Mouse (Mus musculus) ES-E14 (cell line): ENCODE data around the gene Gpat3. TPM values are rescaled to one million over a fixed set of nuclear protein-coding genes. Genes with fewer than 3 reads are reported as not detected.

ENCODE experiments used
- DNase-seq: peaks from one replicate; pipeline ENCODE4 v3.0.0-alpha.2; 2013; ENCODE audit warnings: low read depth, low spot score
- H3K27ac ChIP-seq: 2 replicates; pipeline ENCODE4 v1.5.1; 2012; ENCODE audit warnings: low read depth, mild to moderate bottlenecking, low read length, moderate library complexity, mixed read lengths; ENCODE audit not compliant: poor library complexity, insufficient read depth, severe bottlenecking
- H3K36me3 ChIP-seq: 2 replicates; pipeline ENCODE4 v1.6.1; 2012; ENCODE audit warnings: mild to moderate bottlenecking, low read length, moderate library complexity, mixed read lengths; ENCODE audit not compliant: control insufficient read depth, poor library complexity, insufficient read depth, severe bottlenecking
- H3K4me1 ChIP-seq, 2 experiments: fragments of 150-350 bp in 1 of 2; sonication (generic) in 1 of 2; 2 replicates each; pipeline ENCODE4 v1.6.1; 2012; ENCODE audit warnings: low read length in 2 of 2, mild to moderate bottlenecking in 1 of 2, mixed read lengths in 1 of 2; ENCODE audit not compliant: control insufficient read depth in 2 of 2, insufficient read depth in 2 of 2, poor library complexity in 1 of 2
- H3K4me3 ChIP-seq, 2 experiments: fragments of 150-350 bp in 1 of 2; sonication (generic) in 1 of 2; 2 replicates each; pipeline ENCODE4 v1.5.1; 2012; ENCODE audit warnings: low read length in 2 of 2, low read depth in 1 of 2, mild to moderate bottlenecking in 1 of 2, mixed read lengths in 1 of 2; ENCODE audit not compliant: insufficient read depth in 1 of 2, poor library complexity in 1 of 2, severe bottlenecking in 1 of 2
- H3K9ac ChIP-seq: 2 replicates; pipeline ENCODE4 v1.6.1; 2012; ENCODE audit warnings: low read depth, mild to moderate bottlenecking, low read length, mixed read lengths; ENCODE audit not compliant: poor library complexity, insufficient read depth, severe bottlenecking
- H3K9me3 ChIP-seq: fragments of 150-350 bp; sonication (generic); 2 replicates; pipeline ENCODE4 v1.6.1; 2012; ENCODE audit warnings: low read depth, mild to moderate bottlenecking, low read length; ENCODE audit not compliant: control insufficient read depth, insufficient read depth
- CHD2 ChIP-seq: IDR thresholded peaks from 2 replicates; pipeline ENCODE4 v1.6.1; 2014; ENCODE audit warnings: mild to moderate bottlenecking, low read depth, low read length, inconsistent platforms
- HCFC1 ChIP-seq: IDR thresholded peaks from 2 replicates; pipeline ENCODE4 v1.6.1; 2012; ENCODE audit warnings: low read length, inconsistent platforms, borderline replicate concordance; ENCODE audit not compliant: insufficient read depth
- MAFK ChIP-seq: IDR thresholded peaks from 2 replicates; pipeline ENCODE4 v1.6.1; 2014; ENCODE audit warnings: mild to moderate bottlenecking, low read depth, low read length, inconsistent platforms; ENCODE audit not compliant: insufficient read depth
- ZC3H11A ChIP-seq: IDR thresholded peaks from 2 replicates; pipeline ENCODE4 v1.6.1; 2012; ENCODE audit warnings: low read depth, mild to moderate bottlenecking, inconsistent platforms, low read length, borderline replicate concordance
- ZNF384 ChIP-seq: IDR thresholded peaks from 2 replicates; pipeline ENCODE4 v1.6.1; 2012; ENCODE audit warnings: low read depth, low read length, inconsistent platforms
- in situ Hi-C, 2 experiments: fragments of 600-800 bp; cut with MboI; formaldehyde crosslinking; loops; one replicate each; pipeline ENCODE4 v1.15.1; 2025; ENCODE audit warnings: low sequenced_read_pairs in 2 of 2, inconsistent platforms in 1 of 2; ENCODE audit not compliant: unreplicated experiment in 2 of 2
- total RNA-seq: library from RNA; depleted of rRNA; stranded (reverse); fragments of 300-350 nt; gene quantifications from 2 replicates; pipeline ENCODE4 v1.2.3, GENCODE M21; 2012

Gpat3 gene
- total RNA-seq, 1 experiment: 9.3 TPM

- no peak for DNase-seq
- H3K27ac ChIP-seq: no peak overlapping the region
- no peak overlapping the region for H3K4me3 ChIP-seq
- H3K9me3 ChIP-seq: no peaks in the 10 kb centered on the region
- H3K9ac ChIP-seq: no peak overlapping the region
- H3K36me3 ChIP-seq: no peaks in the 10 kb centered on the region
- TF ChIP-seq ZC3H11A: no peak
- no peak for TF ChIP-seq ZNF384
- no peak for TF ChIP-seq HCFC1
- TF ChIP-seq MAFK: no peak
- no peak for TF ChIP-seq CHD2
- 0 out of 4 replicates have a peak, but pooled peaks cover 0 to 6% of the 10 kb centered on the region in 2 experiments for H3K4me1 ChIP-seq
- in situ Hi-C loops: no loop called here
Measured at GRCm38 (mm10) chr5:100860417-100861053, 15.0 kb downstream of the Gpat3 start.

GRCm38 (mm10) chr5:100861140-100861539 is 15.6 kb downstream of the Gpat3 start:
- Histone ChIP-seq H3K4me3 (no peak overlapping the region), H3K27ac (no peak overlapping the region)
- no peak for TF ChIP-seq ZC3H11A
- no peak for TF ChIP-seq ZNF384
- TF ChIP-seq CHD2: no peak
- TF ChIP-seq MAFK: no peak
- no peak for TF ChIP-seq HCFC1

GRCm38 (mm10) chr5:100861811-100862210 is 16.3 kb downstream of the Gpat3 start:
- in situ Hi-C loops: no loop called here
- Histone ChIP-seq H3K9ac (no peak overlapping the region), H3K4me1 (0 out of 4 replicates have a peak, but pooled peaks cover 0 to 6% of the 10 kb centered on the region in 2 experiments), H3K27ac (no peak overlapping the region), H3K4me3 (no peak overlapping the region), H3K36me3 (no peaks in the 10 kb centered on the region), H3K9me3 (no peaks in the 10 kb centered on the region)
- TF ChIP-seq ZC3H11A: no peak
- TF ChIP-seq ZNF384: no peak
- TF ChIP-seq MAFK: no peak
- TF ChIP-seq CHD2: no peak
- DNase-seq: no peak

More at GRCm38 (mm10) chr5:100861140-100861539, 15.6 kb downstream of the Gpat3 start:
- H3K9ac ChIP-seq: no peak overlapping the region
- no peaks in the 10 kb centered on the region for H3K9me3 ChIP-seq
- 0 out of 4 replicates have a peak, but pooled peaks cover 0 to 6% of the 10 kb centered on the region in 2 experiments for H3K4me1 ChIP-seq
- in situ Hi-C loops: no loop called here
- no peaks in the 10 kb centered on the region for H3K36me3 ChIP-seq
- DNase-seq: no peak

DNA sequence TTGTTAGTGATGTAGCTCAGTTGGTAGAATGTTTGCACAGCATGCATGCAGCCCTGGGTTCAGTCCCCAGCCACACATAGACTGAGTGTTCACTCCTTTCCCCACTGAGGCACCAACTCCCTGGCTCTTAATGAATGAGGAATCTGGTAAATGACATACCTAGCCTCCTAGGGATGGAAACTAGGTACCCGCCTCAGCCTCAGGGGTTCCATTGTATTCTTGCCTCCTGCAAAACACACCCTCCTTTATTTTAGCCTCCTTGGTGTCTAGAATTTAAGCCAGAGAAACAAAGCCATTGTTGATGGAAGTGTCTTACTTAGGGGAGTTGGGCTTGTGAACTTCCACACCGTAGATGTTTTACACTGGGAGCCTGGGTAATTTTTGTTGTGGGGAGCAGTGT is 17.6 kb downstream of the Gpat3 start:
- peak; percentile 47 for DNase-seq
- Histone ChIP-seq H3K36me3 (no peaks in the 10 kb centered on the region), H3K4me1 (0 out of 4 replicates have a peak, but pooled peaks cover 0 to 6% of the 10 kb centered on the region in 2 experiments), H3K27ac (no peak overlapping the region), H3K9ac (no peak overlapping the region), H3K4me3 (no peak overlapping the region), H3K9me3 (no peaks in the 10 kb centered on the region)
- in situ Hi-C loops: no loop called here
- TF ChIP-seq ZC3H11A (no peak), HCFC1 (no peak), MAFK (no peak), CHD2 (no peak), ZNF384 (no peak)
